Mouse (Mus musculus) skeletal muscle tissue, adult 2 months (tissue): ENCODE data around the gene Catsperd.
A peak's percentile ranks its signal among the peaks of the same experiment; 100 is the strongest.

Experiments
- DNase-seq: peaks from one replicate; pipeline ENCODE4 v3.0.0-alpha.2; 2012; ENCODE audit warnings: low read depth, low spot score

Gene Catsperd

GRCm38 (mm10) chr17:56664333-56664732, 36.4 kb downstream of the Catsperd start:
- no peak for DNase-seq

DNA sequence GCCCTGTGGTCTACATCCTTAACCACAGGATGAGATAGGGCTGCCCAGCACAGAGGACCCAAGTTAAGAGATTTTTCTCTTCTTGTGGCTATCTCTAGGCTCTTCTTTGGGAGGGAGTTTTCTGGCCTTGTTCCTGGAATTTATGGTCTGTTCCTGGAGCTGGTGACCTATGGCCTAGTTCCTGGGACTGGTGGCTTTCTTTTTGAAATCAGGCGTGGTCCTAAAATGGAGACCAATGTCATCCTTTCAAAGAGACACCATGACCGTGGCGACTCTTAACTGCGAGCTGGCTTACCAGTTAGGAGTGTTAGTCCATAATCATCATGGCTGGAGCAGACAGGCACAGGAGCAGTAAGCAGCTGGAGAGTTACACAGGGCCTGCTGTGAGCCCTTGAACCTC, 38.4 kb downstream of the Catsperd start:
- no peak for DNase-seq

GRCm38 (mm10) chr17:56667591-56667990, 39.6 kb downstream of the Catsperd start:
- DNase-seq, result no peak

- peak; percentile 59 for DNase-seq
These were observed 40.6 kb downstream of the Catsperd start for GRCm38 (mm10) chr17:56668384-56669144.

GRCm38 (mm10) chr17:56669766-56670165, 41.8 kb downstream of the Catsperd start:
- DNase-seq, result no peak

DNA sequence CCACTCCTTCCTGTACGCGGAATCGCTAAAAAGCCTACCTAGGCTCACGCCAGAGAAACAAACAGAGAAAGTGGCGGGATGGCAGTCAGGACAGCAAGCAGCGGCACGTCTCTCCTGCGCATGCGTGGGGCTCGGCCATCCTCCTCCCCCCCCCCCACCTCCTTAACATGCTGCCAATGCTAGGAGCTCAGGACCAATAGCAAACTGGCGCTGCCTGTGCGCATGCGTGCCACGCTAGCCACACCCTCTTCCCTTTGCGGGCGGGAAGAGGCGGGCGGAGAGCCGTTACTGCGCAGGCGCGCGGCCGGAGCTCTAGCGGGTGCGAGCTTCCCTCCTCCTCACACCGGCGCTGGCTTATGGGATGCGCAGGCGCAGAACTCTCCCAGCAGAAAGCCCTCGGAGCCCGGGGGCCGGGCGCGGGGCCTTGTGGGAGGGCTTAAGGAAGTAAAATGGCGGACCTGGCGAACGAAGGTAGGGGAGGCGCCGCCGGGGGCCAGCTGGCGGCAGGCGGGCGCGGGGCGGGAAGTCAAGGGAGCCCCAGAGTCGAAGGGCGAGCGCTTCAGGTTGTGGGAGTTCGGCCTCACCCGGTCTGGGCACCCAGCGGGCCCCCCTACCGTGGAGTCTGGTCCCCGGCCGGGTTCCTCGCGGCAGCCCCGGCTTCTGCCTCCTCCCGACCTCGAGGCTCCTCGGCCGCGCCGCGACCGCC, 45.2 kb downstream of the Catsperd start, which contains the start of gene Ranbp3:
Ranbp3 (plus strand) TSS at position 354 of the 706 bp plus-strand sequence.
- peak; percentile 100 for DNase-seq

DNA sequence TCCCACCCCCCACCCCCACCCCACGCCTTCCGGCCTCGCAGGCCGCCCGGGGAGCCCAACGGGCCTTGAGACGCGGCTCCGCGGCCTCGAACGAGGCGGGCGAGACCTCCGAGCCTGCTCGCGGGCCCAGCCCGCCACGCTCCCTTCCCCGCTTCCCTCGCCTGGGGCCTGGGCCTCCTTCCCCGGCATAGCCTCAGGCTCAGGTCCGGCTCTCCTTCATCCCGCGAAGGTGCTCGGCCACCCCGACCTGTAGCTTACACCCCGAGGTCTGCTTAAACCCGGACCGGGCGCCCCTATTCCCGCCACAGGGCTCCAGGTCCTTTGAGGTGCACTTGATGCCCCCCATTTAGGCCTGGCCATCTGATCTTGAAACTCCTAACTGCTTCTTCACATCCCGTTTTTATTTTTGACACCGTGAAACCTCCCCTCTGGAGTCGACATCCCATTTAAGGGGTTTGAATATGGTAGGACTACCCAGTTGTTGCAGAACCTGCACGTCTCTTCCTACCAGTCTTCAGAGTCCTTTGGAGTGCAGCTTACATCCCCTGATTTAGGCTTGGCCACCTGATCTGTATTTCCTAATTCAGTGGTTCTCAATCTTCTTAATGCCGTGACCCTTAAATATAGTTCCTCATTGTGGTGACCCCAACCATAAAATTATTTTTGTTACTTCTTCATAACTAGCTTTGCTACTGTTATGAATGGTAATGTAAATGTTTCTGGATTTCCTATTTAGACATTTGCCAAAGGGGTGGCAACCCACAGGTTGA, 45.9 kb downstream of the Catsperd start:
- no peak for DNase-seq

DNA sequence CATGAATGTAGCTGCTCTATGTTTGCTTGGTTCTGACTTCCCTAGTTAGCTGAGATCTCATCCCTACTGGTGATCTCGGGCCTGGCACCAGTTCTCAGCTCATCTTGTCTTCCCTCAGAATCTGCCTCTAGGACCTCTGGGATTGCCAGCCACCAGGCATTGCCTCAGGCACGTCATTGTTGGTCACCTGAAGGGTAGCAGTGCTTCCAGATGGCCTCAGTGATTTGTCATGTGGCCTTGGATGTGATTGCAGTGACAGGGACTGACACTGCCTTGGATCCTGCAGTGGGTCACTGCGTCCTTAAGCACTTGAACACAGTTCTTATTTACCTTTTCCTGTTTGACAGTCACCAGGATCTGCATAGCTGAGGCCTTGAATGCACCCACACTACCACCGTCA, 53.8 kb downstream of the Catsperd start:
- peak; percentile 46 for DNase-seq

- DNase-seq, result no peak
These were observed 54.9 kb downstream of the Catsperd start for GRCm38 (mm10) chr17:56682880-56683279.

DNA sequence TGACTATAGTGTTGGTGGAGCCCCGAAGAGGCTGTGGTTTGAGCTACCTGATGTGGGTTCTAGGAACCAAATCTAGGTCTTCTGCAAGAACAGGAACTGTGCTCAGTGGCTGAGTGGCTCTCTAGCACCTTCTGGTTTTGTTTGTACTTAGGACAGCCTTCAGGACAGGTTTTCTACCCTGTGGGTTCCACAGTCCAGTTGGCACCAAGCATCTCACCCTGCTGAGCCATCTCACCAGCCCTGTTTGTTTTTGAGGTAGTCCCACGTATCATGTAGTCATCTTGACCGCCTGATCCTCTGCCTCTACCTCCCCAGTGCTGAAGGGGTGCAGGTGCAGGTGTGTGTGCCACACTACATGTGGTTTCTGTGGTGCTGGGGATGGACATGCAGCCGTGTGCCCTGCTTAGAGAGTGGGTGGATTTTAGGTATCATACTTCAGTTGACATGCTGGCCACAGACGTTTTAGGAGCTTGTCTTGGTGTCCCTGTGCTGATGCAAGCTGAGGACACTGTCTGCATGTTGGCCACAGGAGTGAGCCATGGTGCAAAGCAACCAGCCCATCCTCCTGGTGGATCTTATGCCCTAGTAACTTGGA, 55.7 kb downstream of the Catsperd start:
- no peak for DNase-seq

DNA sequence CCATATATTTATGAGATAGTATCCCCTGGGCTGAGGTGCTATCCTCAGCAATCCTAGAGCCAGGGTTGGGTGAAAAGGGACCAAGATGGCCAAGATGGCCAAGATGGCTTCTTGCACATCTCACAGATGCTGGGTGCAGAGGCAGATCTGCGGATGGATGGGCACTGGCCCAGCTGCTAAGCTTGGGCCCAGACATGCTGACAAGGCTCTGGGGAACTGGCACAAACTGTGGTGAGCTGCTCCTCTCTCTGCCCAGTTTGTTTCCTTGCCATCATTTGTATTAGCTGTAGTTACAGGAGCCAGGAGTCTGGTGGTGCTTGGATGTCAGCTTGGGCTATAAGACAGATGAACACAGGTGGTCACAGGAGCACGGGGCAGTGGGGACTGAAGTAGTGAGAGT, 56.7 kb downstream of the Catsperd start:
- DNase-seq, result peak; percentile 39

GRCm38 (mm10) chr17:56686801-56687200, 58.9 kb downstream of the Catsperd start:
- DNase-seq, result no peak

GRCm38 (mm10) chr17:56688045-56688444, 60.1 kb downstream of the Catsperd start:
- DNase-seq, result no peak

- DNase-seq, result no peak
These were observed 60.7 kb downstream of the Catsperd start for GRCm38 (mm10) chr17:56688689-56689088.

DNA sequence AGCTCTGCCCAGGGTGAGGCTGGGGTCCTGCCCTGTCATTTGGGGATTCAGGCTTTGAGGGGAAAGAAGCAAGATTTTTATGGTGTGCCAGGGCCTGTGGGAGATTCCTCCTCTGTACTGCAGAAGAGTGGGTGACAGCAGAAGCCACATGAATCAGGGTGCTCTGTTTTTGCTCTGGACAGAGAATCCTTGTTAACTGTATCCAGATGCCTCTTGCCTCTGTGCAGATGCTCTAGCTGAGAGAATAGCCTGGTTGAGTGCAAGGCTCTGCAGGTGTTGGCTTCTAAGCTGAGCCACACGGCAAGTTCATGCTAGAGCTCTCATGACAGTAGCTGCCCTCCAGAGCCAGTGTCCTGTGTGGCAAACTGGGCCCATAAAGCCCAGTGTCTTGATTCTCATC, 65.5 kb downstream of the Catsperd start:
- no peak for DNase-seq

- DNase-seq, result peak; percentile 83
These were observed 65.9 kb downstream of the Catsperd start for GRCm38 (mm10) chr17:56693851-56694310.

GRCm38 (mm10) chr17:56700451-56700850, 72.5 kb downstream of the Catsperd start:
- no peak for DNase-seq

DNA sequence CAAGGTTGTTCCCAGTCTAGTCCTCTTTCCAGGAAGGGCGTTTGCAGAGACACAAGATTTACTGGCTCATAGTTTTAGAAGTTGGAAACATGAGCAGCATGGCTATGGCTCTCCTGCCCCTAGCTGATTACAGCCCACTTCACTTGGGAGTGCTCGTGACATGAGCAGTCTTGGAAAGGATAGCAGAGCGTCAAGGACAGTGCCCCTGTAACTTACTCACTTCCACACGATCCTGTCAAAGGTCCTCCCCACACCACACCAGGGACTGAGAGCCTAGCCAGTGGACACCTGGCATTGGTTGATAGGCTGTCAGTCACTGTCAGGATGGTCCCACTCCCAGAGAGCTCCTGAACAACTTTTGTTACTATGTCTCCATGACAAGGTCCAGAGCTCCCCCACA, 75.1 kb downstream of the Catsperd start:
- DNase-seq, result no peak

DNA sequence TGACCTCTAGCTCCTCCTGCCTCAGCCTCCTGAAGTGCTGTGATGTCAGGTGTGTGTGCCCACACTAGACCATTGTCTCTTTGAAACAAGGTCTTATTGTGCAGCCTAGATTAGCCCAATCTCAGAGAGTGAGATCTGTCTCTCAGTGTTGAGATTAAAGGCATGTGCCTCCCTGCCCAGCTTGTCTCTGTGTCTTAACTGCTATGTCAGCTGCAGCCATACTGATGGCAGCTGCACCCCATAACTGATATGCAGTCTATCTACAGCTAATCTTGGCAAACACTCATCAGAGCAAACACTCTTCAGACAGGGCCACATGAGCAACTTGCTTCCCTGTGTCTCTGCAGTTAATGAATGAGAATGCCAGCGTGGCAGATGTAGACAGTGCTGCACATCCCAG, 78.6 kb downstream of the Catsperd start:
- DNase-seq, result no peak

- DNase-seq, result no peak
These were observed 80.7 kb downstream of the Catsperd start for GRCm38 (mm10) chr17:56708692-56709091.

DNA sequence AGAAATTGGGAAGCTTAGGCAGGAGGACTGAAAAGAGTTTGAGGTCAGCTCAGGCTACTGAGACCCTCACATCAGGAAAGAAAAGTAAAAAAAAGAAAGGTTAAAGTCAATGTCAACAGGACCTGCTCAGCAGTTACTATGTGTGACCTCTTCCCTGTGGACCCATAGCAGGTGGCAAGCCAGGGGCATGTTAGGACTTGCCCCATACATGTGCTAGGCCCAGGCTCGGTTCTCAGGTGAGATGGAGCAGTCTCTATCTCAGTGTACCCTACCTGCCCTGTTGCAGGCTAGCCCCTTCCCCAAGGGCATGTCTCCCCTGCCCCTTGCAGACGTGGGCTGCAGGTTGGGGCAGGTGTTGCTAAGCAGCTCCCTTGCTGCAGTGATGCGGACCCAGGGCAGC, 81.8 kb downstream of the Catsperd start:
- DNase-seq, result no peak
